Mouse (Mus musculus) lung, embryonic 16.5 days (tissue): Measurements from ENCODE around the gene Mn1. TPM values are rescaled to one million over a fixed set of nuclear protein-coding genes. Genes with fewer than 3 reads are reported as not detected.

Source experiments
- ATAC-seq: fragments of 200-750 bp; cut with Nextera tagmentation; 2 replicates; pipeline ENCODE4 v1.8.0; 2017; ENCODE audit warnings: low read depth, mild to moderate bottlenecking, moderate library complexity
- H3K27ac ChIP-seq: fragments of 300-500 bp; sonication (generic); 2 replicates; pipeline ENCODE4 v1.5.1; 2014; ENCODE audit warnings: mild to moderate bottlenecking, control low read depth, low read length
- H3K27me3 ChIP-seq: fragments of 300-500 bp; sonication (generic); 2 replicates; pipeline ENCODE4 v1.6.1; 2014; ENCODE audit warnings: low read depth, low read length, mixed read lengths; ENCODE audit not compliant: control insufficient read depth, insufficient read depth
- H3K36me3 ChIP-seq: fragments of 300-500 bp; sonication (generic); 2 replicates; pipeline ENCODE4 v1.6.1; 2014; ENCODE audit warnings: low read length; ENCODE audit not compliant: control insufficient read depth, insufficient read depth
- H3K4me1 ChIP-seq: fragments of 300-500 bp; sonication (generic); replicated peaks from 2 replicates; pipeline ENCODE4 v1.6.1; 2014; ENCODE audit warnings: low read length, mixed read lengths; ENCODE audit not compliant: control insufficient read depth, insufficient read depth
- H3K4me2 ChIP-seq: fragments of 300-500 bp; sonication (generic); 2 replicates; pipeline ENCODE4 v1.6.1; 2014; ENCODE audit warnings: low read depth, low read length, control low read depth
- H3K4me3 ChIP-seq: fragments of 300-500 bp; sonication (generic); 2 replicates; pipeline ENCODE4 v1.5.1; 2014; ENCODE audit warnings: mild to moderate bottlenecking, low read length, control low read depth
- H3K9ac ChIP-seq: fragments of 300-500 bp; sonication (generic); 2 replicates; pipeline ENCODE4 v1.6.1; 2014; ENCODE audit warnings: low read length, control low read depth
- H3K9me3 ChIP-seq: fragments of 300-500 bp; sonication (generic); 2 replicates; pipeline ENCODE4 v1.6.1; 2016; ENCODE audit warnings: low read length; ENCODE audit not compliant: control insufficient read depth
- WGBS: fragments of 180-500 bp; shearing (Covaris S2); extraction: QIAGEN DNeasy Blood & Tissue Kit; methylation state at CpG from one replicate; pipeline ENCODE4 v1.1.7; 2014; 5-methylcytosine and 5-hydroxymethylcytosine counted together
- polyA plus RNA-seq: library from polyadenylated mRNA; unstranded; fragments of >200 nt; fragmentation: Nextera tagmentation; extraction: Ambion mirVana; gene quantifications from 2 replicates; pipeline ENCODE4 v1.2.1, GENCODE M21; 2015

Mn1 gene
- polyA plus RNA-seq, 1 experiment from 2014 or later, result 7.8 TPM

GRCm38 (mm10) chr5:111454876-111455275 lies 37.7 kb downstream of the Mn1 start:
- no peak overlapping the region for H3K9ac ChIP-seq
- H3K4me3 ChIP-seq, result no peak overlapping the region
- 74% methylated on average over 6 of the region's 6 CpGs for WGBS
- H3K36me3 ChIP-seq, result no peaks in the 10 kb centered on the region
- H3K27ac ChIP-seq, result no peak overlapping the region
- H3K4me1 ChIP-seq, result no peaks in the 10 kb centered on the region
- no peak for ATAC-seq
- H3K4me2 ChIP-seq, result no peak overlapping the region
- no peaks in the 10 kb centered on the region for H3K9me3 ChIP-seq
- H3K27me3 ChIP-seq, result no peaks in the 10 kb centered on the region

GRCm38 (mm10) chr5:111458675-111459074 lies 41.5 kb downstream of the Mn1 start:
- H3K9ac ChIP-seq, result no peak overlapping the region
- 79% methylated on average over 6 of the region's 6 CpGs for WGBS
- no peak overlapping the region for H3K4me3 ChIP-seq
- H3K4me1 ChIP-seq, result no peaks in the 10 kb centered on the region
- no peak overlapping the region for H3K4me2 ChIP-seq
- no peak for ATAC-seq
- H3K27ac ChIP-seq, result no peak overlapping the region
- no peaks in the 10 kb centered on the region for H3K9me3 ChIP-seq
- H3K27me3 ChIP-seq, result no peaks in the 10 kb centered on the region
- no peaks in the 10 kb centered on the region for H3K36me3 ChIP-seq

GRCm38 (mm10) chr5:111465811-111466299 lies 48.7 kb downstream of the Mn1 start:
- peak; percentile 94 for ATAC-seq
- Histone ChIP-seq H3K27me3 (no peaks in the 10 kb centered on the region), H3K9me3 (peaks cover 3% of the 10 kb centered on the region; the same call in 1 of the 2 replicates), H3K36me3 (no peaks in the 10 kb centered on the region), H3K27ac (peak overlapping the region; percentile 75), H3K4me2 (no peak overlapping the region), H3K9ac (0 out of 2 replicates have a peak overlapping the region, but pooled peaks have one; percentile 37), H3K4me3 (no peak overlapping the region), H3K4me1 (no peaks in the 10 kb centered on the region)
- WGBS, result 45% methylated on average over 11 of the region's 11 CpGs

- peak overlapping the region; percentile 37; the same call in 1 of the 2 replicates for H3K27ac ChIP-seq
- 0 out of 2 replicates have a peak, but pooled peaks have one; percentile 30 for ATAC-seq
- no peaks in the 10 kb centered on the region for H3K27me3 ChIP-seq
- peaks cover 3% of the 10 kb centered on the region; the same call in 1 of the 2 replicates for H3K9me3 ChIP-seq
- H3K4me2 ChIP-seq, result no peak overlapping the region
- whole genome bisulfite sequencing, result 66% methylated on average over 9 of the region's 9 CpGs
- H3K9ac ChIP-seq, result no peak overlapping the region
- H3K36me3 ChIP-seq, result no peaks in the 10 kb centered on the region
- no peaks in the 10 kb centered on the region for H3K4me1 ChIP-seq
- H3K4me3 ChIP-seq, result no peak overlapping the region
These were observed 49.3 kb downstream of the Mn1 start for GRCm38 (mm10) chr5:111466429-111466828.

- Histone ChIP-seq H3K4me1 (no peaks in the 10 kb centered on the region), H3K4me3 (no peak overlapping the region), H3K27me3 (no peaks in the 10 kb centered on the region), H3K27ac (no peak overlapping the region), H3K9ac (no peak overlapping the region), H3K9me3 (peaks cover 3% of the 10 kb centered on the region; the same call in 1 of the 2 replicates), H3K36me3 (no peaks in the 10 kb centered on the region), H3K4me2 (no peak overlapping the region)
- no peak for ATAC-seq
- WGBS, result 56% methylated on average over 5 of the region's 5 CpGs
These were observed 50.5 kb downstream of the Mn1 start for GRCm38 (mm10) chr5:111467699-111468098.

- Histone ChIP-seq H3K36me3 (no peaks in the 10 kb centered on the region), H3K27me3 (no peaks in the 10 kb centered on the region), H3K27ac (no peak overlapping the region), H3K9me3 (peaks cover 3% of the 10 kb centered on the region; the same call in 1 of the 2 replicates), H3K4me3 (no peak overlapping the region), H3K4me1 (no peaks in the 10 kb centered on the region), H3K4me2 (no peak overlapping the region), H3K9ac (no peak overlapping the region)
- no peak for ATAC-seq
- WGBS, result 48% methylated on average over 7 of the region's 7 CpGs
These were observed 52.2 kb downstream of the Mn1 start for GRCm38 (mm10) chr5:111469195-111469882.

GRCm38 (mm10) chr5:111470875-111471274 lies 53.7 kb downstream of the Mn1 start:
- no peak overlapping the region for H3K9ac ChIP-seq
- H3K27ac ChIP-seq, result no peak overlapping the region
- no peak overlapping the region for H3K4me2 ChIP-seq
- H3K4me3 ChIP-seq, result no peak overlapping the region
- H3K9me3 ChIP-seq, result no peaks in the 10 kb centered on the region
- H3K27me3 ChIP-seq, result no peaks in the 10 kb centered on the region
- H3K36me3 ChIP-seq, result no peaks in the 10 kb centered on the region
- ATAC-seq, result no peak
- H3K4me1 ChIP-seq, result no peaks in the 10 kb centered on the region
- 82% methylated on average over 4 of the region's 4 CpGs for WGBS

GRCm38 (mm10) chr5:111473425-111473824 lies 56.3 kb downstream of the Mn1 start:
- WGBS, result 45% methylated on average over 11 of the region's 11 CpGs
- Histone ChIP-seq H3K9me3 (no peaks in the 10 kb centered on the region), H3K4me2 (no peak overlapping the region), H3K4me3 (no peak overlapping the region), H3K4me1 (no peaks in the 10 kb centered on the region), H3K27me3 (no peaks in the 10 kb centered on the region), H3K9ac (no peak overlapping the region), H3K27ac (no peak overlapping the region), H3K36me3 (no peaks in the 10 kb centered on the region)
- no peak for ATAC-seq

GRCm38 (mm10) chr5:111475721-111476120 lies 58.6 kb downstream of the Mn1 start:
- no peaks in the 10 kb centered on the region for H3K4me1 ChIP-seq
- H3K9me3 ChIP-seq, result no peaks in the 10 kb centered on the region
- no peak for ATAC-seq
- no peak overlapping the region for H3K4me2 ChIP-seq
- no peak overlapping the region for H3K4me3 ChIP-seq
- H3K27ac ChIP-seq, result no peak overlapping the region
- H3K9ac ChIP-seq, result no peak overlapping the region
- WGBS, result 75% methylated on average over 5 of the region's 5 CpGs
- H3K36me3 ChIP-seq, result no peaks in the 10 kb centered on the region
- no peaks in the 10 kb centered on the region for H3K27me3 ChIP-seq
